Mouse (Mus musculus) testis, postnatal 10 days (tissue): Measurements from ENCODE around the gene Tmem143.
"Not testable (repeated sequence)": the region's sequence is repeated elsewhere in the genome, so short reads cannot be mapped to it uniquely, and the experiment has no call there.

Experiments used
- DNase-seq: peaks from one replicate; pipeline ENCODE4 v3.0.0; 2021; ENCODE audit warnings: low spot score

The Tmem143 gene

GRCm38 (mm10) chr7:45896517-45897257 lies at the start of gene Tmem143, which contains the start of gene Syngr4:
Gene Tmem143, plus strand, starts transcription at chr7:45896941.
Gene Syngr4, minus strand, starts transcription at chr7:45896714.
- DNase-seq = peak; percentile 98

GRCm38 (mm10) chr7:45848447-45849027 lies 48.2 kb upstream of the Tmem143 start:
- no peak for DNase-seq

- DNase-seq = no peak
Observed at GRCm38 (mm10) chr7:45850661-45851060, 46.1 kb upstream of the Tmem143 start.

- peak; percentile 56 for DNase-seq
Observed at GRCm38 (mm10) chr7:45853089-45853488, 43.7 kb upstream of the Tmem143 start.

GRCm38 (mm10) chr7:45856950-45857901 lies 39.5 kb upstream of the Tmem143 start:
- peak; percentile 75 for DNase-seq

- no peak for DNase-seq
Observed at GRCm38 (mm10) chr7:45859008-45859407, 37.7 kb upstream of the Tmem143 start.

- no peak for DNase-seq
Observed at GRCm38 (mm10) chr7:45862804-45863203, 33.9 kb upstream of the Tmem143 start.

- DNase-seq = no peak
Observed at GRCm38 (mm10) chr7:45864435-45864834, 32.3 kb upstream of the Tmem143 start.

- DNase-seq = peak; percentile 98
Observed at GRCm38 (mm10) chr7:45865925-45866910, 30.5 kb upstream of the Tmem143 start.

- DNase-seq = no peak
Observed at GRCm38 (mm10) chr7:45867871-45868270, 28.9 kb upstream of the Tmem143 start.

GRCm38 (mm10) chr7:45869107-45869670 lies 27.6 kb upstream of the Tmem143 start:
- DNase-seq = no peak

GRCm38 (mm10) chr7:45869787-45870186 lies 27.0 kb upstream of the Tmem143 start:
- peak; percentile 55 for DNase-seq

- DNase-seq = no peak
Observed at GRCm38 (mm10) chr7:45870282-45871058, 26.3 kb upstream of the Tmem143 start.

- peak; percentile 94 for DNase-seq
Observed at GRCm38 (mm10) chr7:45872624-45873023, 24.1 kb upstream of the Tmem143 start, which contains the start of gene Kdelr1. Gene Kdelr1, plus strand, starts transcription at chr7:45872772.

GRCm38 (mm10) chr7:45873061-45873947 lies 23.4 kb upstream of the Tmem143 start:
- DNase-seq = peak; percentile 74

- DNase-seq = no peak
Observed at GRCm38 (mm10) chr7:45876895-45877294, 19.8 kb upstream of the Tmem143 start.

GRCm38 (mm10) chr7:45878278-45878677 lies 18.5 kb upstream of the Tmem143 start, which contains the start of gene Grin2d:
Gene Grin2d, minus strand, starts transcription at chr7:45878378.
- not testable (repeated sequence) for DNase-seq

- no peak for DNase-seq
Observed at GRCm38 (mm10) chr7:45880531-45880930, 16.2 kb upstream of the Tmem143 start.

GRCm38 (mm10) chr7:45881011-45881410 lies 15.7 kb upstream of the Tmem143 start:
- no peak for DNase-seq
